Mouse (Mus musculus) embryonic facial prominence, embryonic 11.5 days (tissue): ENCODE measurements around the gene Ttc3. TPM values are rescaled to one million over a fixed set of nuclear protein-coding genes. Genes with fewer than 3 reads are reported as not detected.

ENCODE experiments used
- ATAC-seq: fragments of 200-750 bp; cut with Nextera tagmentation; replicated peaks from 2 replicates; pipeline ENCODE4 v1.8.0; 2017; ENCODE audit warnings: low read depth; ENCODE audit not compliant: insufficient number of reproducible peaks, low FRiP score, low TSS enrichment
- DNase-seq: peaks from one replicate; pipeline ENCODE4 v3.0.0-alpha.2; 2015; ENCODE audit warnings: low spot score
- H3K27ac ChIP-seq: fragments of 300-500 bp; sonication (generic); replicated peaks from 2 replicates; pipeline ENCODE4 v1.5.1; 2014; ENCODE audit warnings: mild to moderate bottlenecking, low read depth, low read length, control low read depth
- H3K27me3 ChIP-seq: fragments of 300-500 bp; sonication (generic); 2 replicates; pipeline ENCODE4 v1.6.1; 2014; ENCODE audit warnings: mild to moderate bottlenecking, low read length, moderate library complexity, mixed read lengths; ENCODE audit not compliant: control insufficient read depth, insufficient read depth
- H3K36me3 ChIP-seq: fragments of 300-500 bp; sonication (generic); replicated peaks from 2 replicates; pipeline ENCODE4 v1.6.1; 2014; ENCODE audit warnings: low read depth, mild to moderate bottlenecking, low read length, moderate library complexity, mixed read lengths; ENCODE audit not compliant: control insufficient read depth, insufficient read depth
- H3K4me1 ChIP-seq: fragments of 300-500 bp; sonication (generic); 2 replicates; pipeline ENCODE4 v1.6.1; 2014; ENCODE audit warnings: low read length, mixed read lengths; ENCODE audit not compliant: control insufficient read depth, insufficient read depth
- H3K4me2 ChIP-seq: fragments of 300-500 bp; sonication (generic); 2 replicates; pipeline ENCODE4 v1.6.1; 2014; ENCODE audit warnings: low read depth, mild to moderate bottlenecking, control low read depth, low read length, moderate library complexity
- H3K4me3 ChIP-seq: fragments of 300-500 bp; sonication (generic); 2 replicates; pipeline ENCODE4 v1.5.1; 2014; ENCODE audit warnings: low read depth, low read length, control low read depth
- H3K9ac ChIP-seq: fragments of 300-500 bp; sonication (generic); replicated peaks from 2 replicates; pipeline ENCODE4 v1.6.1; 2014; ENCODE audit warnings: mild to moderate bottlenecking, control low read depth, low read length
- H3K9me3 ChIP-seq: fragments of 300-500 bp; sonication (generic); replicated peaks from 2 replicates; pipeline ENCODE4 v1.6.1; 2016; ENCODE audit warnings: mild to moderate bottlenecking, low read length, inconsistent platforms, mixed read lengths; ENCODE audit not compliant: control insufficient read depth
- WGBS: fragments of 180-500 bp; shearing (Covaris S2); extraction: QIAGEN DNeasy Blood & Tissue Kit; methylation state at CpG from one replicate; pipeline ENCODE4 v1.1.7; 2014; 5-methylcytosine and 5-hydroxymethylcytosine counted together
- polyA plus RNA-seq: library from polyadenylated mRNA; unstranded; fragments of >200 nt; fragmentation: Nextera tagmentation; extraction: Ambion mirVana; gene quantifications from 2 replicates; pipeline ENCODE4 v1.2.1, GENCODE M21; 2014

Gene Ttc3
- polyA plus RNA-seq, 1 experiment from 2014 or later: 435 TPM

DNA sequence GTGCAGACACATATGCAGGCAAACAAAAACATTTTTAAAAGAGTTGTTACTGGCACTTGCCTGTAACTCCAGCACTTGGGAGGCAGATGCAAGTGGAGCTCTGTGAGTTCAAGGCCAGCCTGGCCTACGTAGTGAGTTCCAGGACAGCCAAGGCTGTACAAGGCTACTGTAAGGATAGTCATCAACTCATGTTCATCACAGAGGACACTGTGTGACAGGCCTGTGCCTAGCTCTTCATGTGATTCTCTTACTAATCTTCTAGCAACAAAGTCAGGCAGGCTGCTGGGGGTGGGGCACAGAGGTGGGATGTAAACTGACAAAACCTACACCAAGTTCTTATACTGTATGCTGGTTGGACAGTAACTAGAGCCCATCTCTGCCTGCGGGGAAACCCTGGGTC lies 136.7 kb downstream of the Ttc3 start:
- no peak overlapping the region for H3K9ac ChIP-seq
- H3K36me3 ChIP-seq: peaks cover 6% of the 10 kb centered on the region
- H3K4me1 ChIP-seq: no peaks in the 10 kb centered on the region
- WGBS: 95% methylated on average over 2 of the region's 2 CpGs
- H3K4me3 ChIP-seq: no peak overlapping the region
- DNase-seq (no peak), ATAC-seq (no peak)
- no peaks in the 10 kb centered on the region for H3K27me3 ChIP-seq
- H3K9me3 ChIP-seq: no peaks in the 10 kb centered on the region
- no peak overlapping the region for H3K27ac ChIP-seq
- H3K4me2 ChIP-seq: no peak overlapping the region

DNA sequence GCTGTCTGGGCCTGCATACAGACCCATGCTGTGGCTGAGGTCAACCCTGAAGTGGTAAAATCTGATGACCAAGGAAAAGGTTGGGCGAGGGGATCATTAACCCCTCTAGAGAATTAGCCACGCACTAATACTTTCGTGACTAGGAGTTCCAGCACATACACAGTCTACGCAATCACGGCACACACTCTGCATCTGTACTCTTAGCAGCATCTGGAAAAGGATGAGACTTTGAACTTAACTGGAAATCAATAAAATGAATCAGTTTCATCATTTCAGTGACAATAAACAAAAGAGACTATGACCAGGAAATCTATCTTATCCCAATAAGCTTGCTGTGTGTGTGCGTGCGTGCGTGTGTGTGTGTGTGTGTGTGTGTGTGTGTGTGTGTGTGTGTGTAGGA lies 138.4 kb downstream of the Ttc3 start:
- Histone ChIP-seq H3K4me2 (no peak overlapping the region), H3K27ac (no peak overlapping the region), H3K4me1 (no peaks in the 10 kb centered on the region), H3K9ac (no peak overlapping the region), H3K36me3 (peaks cover 6% of the 10 kb centered on the region), H3K27me3 (no peaks in the 10 kb centered on the region), H3K4me3 (no peak overlapping the region), H3K9me3 (no peaks in the 10 kb centered on the region)
- WGBS: 91% methylated on average over 8 of the region's 8 CpGs
- DNase-seq (no peak), ATAC-seq (no peak)

DNA sequence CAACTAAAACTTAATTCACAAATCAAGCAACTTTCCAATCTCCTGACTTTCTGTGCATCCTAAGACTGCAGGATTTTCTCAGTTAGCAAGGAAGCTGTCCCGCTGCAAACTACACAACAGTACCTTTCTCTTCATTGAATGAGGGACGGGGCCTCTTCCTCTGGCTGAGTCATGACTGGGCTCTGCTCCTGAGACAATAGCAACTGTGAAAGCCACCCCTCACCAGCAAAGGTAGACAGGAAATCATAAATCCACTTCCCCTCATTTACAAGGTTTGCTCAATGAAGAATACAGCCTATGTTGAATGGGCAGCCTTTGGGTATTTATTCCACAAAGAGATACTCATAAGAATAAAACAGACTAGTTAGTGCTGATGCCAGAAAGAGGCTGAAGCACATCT lies 139.6 kb downstream of the Ttc3 start:
- peaks cover 1% of the 10 kb centered on the region; the same call in 1 of the 2 replicates for H3K36me3 ChIP-seq
- no peak overlapping the region for H3K27ac ChIP-seq
- H3K4me2 ChIP-seq: no peak overlapping the region
- H3K9ac ChIP-seq: no peak overlapping the region
- ATAC-seq (no peak), DNase-seq (no peak)
- H3K4me1 ChIP-seq: no peaks in the 10 kb centered on the region
- H3K4me3 ChIP-seq: no peak overlapping the region
- H3K27me3 ChIP-seq: no peaks in the 10 kb centered on the region
- 80% methylated on average over 2 of the region's 2 CpGs for WGBS
- no peaks in the 10 kb centered on the region for H3K9me3 ChIP-seq

GRCm38 (mm10) chr16:94517606-94518005 lies 147.2 kb downstream of the Ttc3 start:
- Histone ChIP-seq H3K4me1 (no peaks in the 10 kb centered on the region), H3K9me3 (no peaks in the 10 kb centered on the region), H3K27me3 (no peaks in the 10 kb centered on the region), H3K36me3 (no peaks in the 10 kb centered on the region), H3K4me2 (no peak overlapping the region), H3K4me3 (no peak overlapping the region), H3K9ac (no peak overlapping the region), H3K27ac (no peak overlapping the region)
- ATAC-seq (no peak), DNase-seq (no peak)
- 87% methylated on average over 2 of the region's 2 CpGs for WGBS

Other genes starting within 250 kb of the Ttc3 start
- 7.4 and 8.6 TPM in 2 replicates for gene Hlcs, start 57.0 kb upstream of the Ttc3 start, polyA plus RNA-seq
- gene Ripply3, start 42.2 kb upstream of the Ttc3 start, polyA plus RNA-seq: 5.2 and 6.3 TPM in 2 replicates
- gene Pigp, start 1.2 kb downstream of the Ttc3 start, polyA plus RNA-seq: 77.5 and 79.1 TPM in 2 replicates
- gene Vps26c, start 156.2 kb downstream of the Ttc3 start, polyA plus RNA-seq: 52.3 and 61.2 TPM in 2 replicates
- gene Dyrk1a, start 199.4 kb downstream of the Ttc3 start, polyA plus RNA-seq: 12.1 and 13.6 TPM in 2 replicates